Mouse (Mus musculus): ENCODE results near the gene Nmd3.

GRCm38 (mm10) chr3:69702421-69702820 lies 19.4 kb upstream of the Nmd3 start:
- no peak for TF ChIP-seq GATA1 (IDR thresholded peaks at IDR 0.05; ENCODE audit: low read length)
- no peak for TF ChIP-seq TAL1 (IDR thresholded peaks at IDR 0.05; ENCODE audit: low read length)
